Mouse (Mus musculus) cerebellum, adult 2 months (tissue): ENCODE results near the gene Tpst2.

ENCODE experiments used
- CTCF ChIP-seq: fragments of 200-500 bp; IDR thresholded peaks from 2 replicates; pipeline ENCODE4 v1.5.1; 2011; ENCODE audit warnings: low read depth, mild to moderate bottlenecking, control low read depth, low read length, moderate library complexity, borderline replicate concordance; ENCODE audit not compliant: insufficient read depth
- POLR2A ChIP-seq: fragments of 200-500 bp; IDR thresholded peaks from 2 replicates; pipeline ENCODE4 v1.6.1; 2011; ENCODE audit warnings: low read length, control low read depth, borderline replicate concordance; ENCODE audit not compliant: insufficient read depth

GRCm38 (mm10) chr5:112296404-112297181, 20.1 kb downstream of the Tpst2 start:
- TF ChIP-seq CTCF (no peak), POLR2A (no peak)
